Mouse (Mus musculus) liver, postnatal 0 days (tissue): ENCODE results near the gene Vps41. TPM values are rescaled to one million over a fixed set of nuclear protein-coding genes. Genes with fewer than 3 reads are reported as not detected.

Source experiments
- ATAC-seq: fragments of 200-750 bp; cut with Nextera tagmentation; 2 replicates; pipeline ENCODE4 v1.8.0; 2017; ENCODE audit warnings: mild to moderate bottlenecking, moderate library complexity
- DNase-seq: peaks from one replicate; pipeline ENCODE4 v3.0.0-alpha.2; 2016
- H3K27ac ChIP-seq: fragments of 300-500 bp; sonication (generic); 2 replicates; pipeline ENCODE4 v1.5.1; 2014; ENCODE audit warnings: antibody characterized with exemption, moderate library complexity, mild to moderate bottlenecking, low read depth
- H3K27me3 ChIP-seq: fragments of 300-500 bp; sonication (generic); 2 replicates; pipeline ENCODE4 v1.6.1; 2014; ENCODE audit warnings: low read length, control low read depth, mixed read lengths; ENCODE audit not compliant: insufficient read depth
- H3K36me3 ChIP-seq: fragments of 300-500 bp; sonication (generic); replicated peaks from 2 replicates; pipeline ENCODE4 v1.6.1; 2014; ENCODE audit warnings: mild to moderate bottlenecking, control low read depth, low read length, moderate library complexity, mixed read lengths; ENCODE audit not compliant: insufficient read depth
- H3K4me1 ChIP-seq: fragments of 300-500 bp; sonication (generic); 2 replicates; pipeline ENCODE4 v1.6.1; 2014; ENCODE audit warnings: antibody characterized with exemption, mild to moderate bottlenecking, control low read depth; ENCODE audit not compliant: insufficient read depth
- H3K4me2 ChIP-seq: fragments of 300-500 bp; sonication (generic); 2 replicates; pipeline ENCODE4 v1.6.1; 2014; ENCODE audit warnings: low read depth, mild to moderate bottlenecking, low read length, moderate library complexity, mixed read lengths
- H3K4me3 ChIP-seq: fragments of 300-500 bp; sonication (generic); 2 replicates; pipeline ENCODE4 v1.5.1; 2014; ENCODE audit warnings: low read depth, low read length
- H3K9ac ChIP-seq: fragments of 300-500 bp; sonication (generic); replicated peaks from 2 replicates; pipeline ENCODE4 v1.6.1; 2014; ENCODE audit warnings: mild to moderate bottlenecking, moderate library complexity
- H3K9me3 ChIP-seq: fragments of 300-500 bp; sonication (generic); 2 replicates; pipeline ENCODE4 v1.6.1; 2016; ENCODE audit warnings: mild to moderate bottlenecking, control low read depth, low read length, mixed read lengths
- CTCF ChIP-seq: sonication (generic); IDR thresholded peaks from 2 replicates; pipeline ENCODE4 v1.5.1; 2016; ENCODE audit warnings: antibody characterized with exemption, low read depth
- EP300 ChIP-seq: IDR thresholded peaks from 2 replicates; pipeline ENCODE4 v1.6.1; 2016; ENCODE audit warnings: antibody characterized with exemption, low read depth, mild to moderate bottlenecking
- WGBS: fragments of 180-500 bp; shearing (Covaris S2); extraction: QIAGEN DNeasy Blood & Tissue Kit; methylation state at CpG from one replicate; pipeline ENCODE4 v1.1.7; 2014; ENCODE audit not compliant: insufficient replicate concordance; 5-methylcytosine and 5-hydroxymethylcytosine counted together
- polyA plus RNA-seq: library from polyadenylated mRNA; unstranded; fragments of >200 nt; fragmentation: Nextera tagmentation; extraction: Ambion mirVana; gene quantifications from 2 replicates; pipeline ENCODE4 v1.2.1, GENCODE M21; 2015

The Vps41 gene
- 16.7 and 17.0 TPM in 2 replicates for polyA plus RNA-seq

- Histone ChIP-seq H3K27me3 (no peaks in the 10 kb centered on the region), H3K4me3 (peak within 1 kb of the TSS; percentile 82), H3K9ac (peak within 1 kb of the TSS; percentile 85), H3K27ac (peak within 1 kb of the TSS; percentile 17; the same call in 1 of the 2 replicates), H3K4me2 (peak within 1 kb of the TSS; percentile 74), H3K4me1 (peaks cover 3% of the 10 kb centered on the region; the same call in 1 of the 2 replicates), H3K36me3 (no peaks in the 10 kb centered on the region), H3K9me3 (no peaks in the 10 kb centered on the region)
- ATAC-seq (peak; percentile 100), DNase-seq (peak; percentile 75)
- WGBS = 1% methylated on average over 21 of the region's 21 CpGs
- no peak for TF ChIP-seq EP300
- no peak for TF ChIP-seq CTCF
Observed at GRCm38 (mm10) chr13:18717185-18717584, at the start of gene Vps41. Gene Vps41 (plus strand): TSS chr13:18717286.

- H3K4me3 ChIP-seq = no peak overlapping the region
- no peaks in the 10 kb centered on the region for H3K36me3 ChIP-seq
- peak; percentile 46 for TF ChIP-seq CTCF
- no peak for TF ChIP-seq EP300
- no peaks in the 10 kb centered on the region for H3K4me1 ChIP-seq
- no peak overlapping the region for H3K27ac ChIP-seq
- H3K27me3 ChIP-seq = no peaks in the 10 kb centered on the region
- no peak overlapping the region for H3K9ac ChIP-seq
- WGBS = 56% methylated on average over 7 of the region's 7 CpGs
- no peak for ATAC-seq
- no peak overlapping the region for H3K4me2 ChIP-seq
- DNase-seq = no peak
- no peaks in the 10 kb centered on the region for H3K9me3 ChIP-seq
Observed at GRCm38 (mm10) chr13:18698518-18699065, 18.5 kb upstream of the Vps41 start.

DNA sequence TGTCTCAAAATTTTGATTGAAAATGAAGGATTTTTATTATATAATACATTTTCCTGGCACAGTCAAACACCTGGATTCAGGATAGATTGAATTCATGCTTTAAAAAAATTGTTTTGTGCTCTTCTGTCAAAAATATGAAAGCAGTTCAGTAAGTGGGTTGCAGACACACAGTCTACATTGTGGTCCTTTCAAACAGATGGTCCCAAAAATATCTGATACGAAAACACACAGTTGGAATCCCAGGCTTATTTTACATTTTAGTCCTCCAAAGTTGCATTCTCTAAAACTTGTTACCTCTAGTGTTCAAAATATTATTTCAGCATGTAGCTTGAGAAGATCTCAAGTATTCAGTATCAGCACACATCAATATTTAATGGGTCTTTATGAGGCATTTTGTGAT is 5.4 kb upstream of the Vps41 start:
- H3K36me3 ChIP-seq = no peaks in the 10 kb centered on the region
- H3K4me1 ChIP-seq = no peaks in the 10 kb centered on the region
- no peak overlapping the region for H3K4me2 ChIP-seq
- H3K27me3 ChIP-seq = no peaks in the 10 kb centered on the region
- H3K4me3 ChIP-seq = no peak overlapping the region
- H3K9me3 ChIP-seq = no peaks in the 10 kb centered on the region
- TF ChIP-seq CTCF (no peak), EP300 (no peak)
- no peak overlapping the region for H3K9ac ChIP-seq
- WGBS = 86% methylated on average over 1 of the region's 1 CpGs
- ATAC-seq (no peak), DNase-seq (no peak)
- no peak overlapping the region for H3K27ac ChIP-seq

DNA sequence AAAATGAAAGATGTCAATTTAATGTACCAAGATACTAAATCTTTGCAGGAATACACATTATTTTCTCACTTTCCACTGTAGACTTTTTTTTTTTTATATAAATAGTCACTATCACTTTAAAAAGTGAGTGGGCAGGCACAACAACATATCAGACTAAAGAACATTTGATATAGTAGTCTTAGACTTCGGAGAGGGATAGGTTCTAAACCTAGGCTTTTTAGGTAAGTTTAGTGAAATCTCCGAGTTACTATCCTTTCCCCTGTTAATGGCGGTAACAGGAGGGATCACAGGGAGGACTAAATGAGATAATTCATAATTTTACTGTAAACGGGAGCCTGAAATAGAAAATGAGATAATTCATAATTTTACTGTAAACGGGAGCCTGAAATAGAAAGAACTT is 379 bp upstream of the Vps41 start:
- 39% methylated on average over 5 of the region's 5 CpGs for WGBS
- ATAC-seq (0 out of 2 replicates have a peak, but pooled peaks have one; percentile 3), DNase-seq (no peak)
- Histone ChIP-seq H3K9me3 (no peaks in the 10 kb centered on the region), H3K27me3 (no peaks in the 10 kb centered on the region), H3K27ac (no peak overlapping the region), H3K4me1 (peaks cover 3% of the 10 kb centered on the region; the same call in 1 of the 2 replicates), H3K9ac (no peak overlapping the region), H3K4me3 (peak overlapping the region; percentile 82), H3K4me2 (peak overlapping the region; percentile 74; the same call in 1 of the 2 replicates), H3K36me3 (no peaks in the 10 kb centered on the region)
- TF ChIP-seq EP300 = no peak
- TF ChIP-seq CTCF = no peak

GRCm38 (mm10) chr13:18718461-18718860 is 1.4 kb downstream of the Vps41 start:
- Histone ChIP-seq H3K4me1 (peaks cover 3% of the 10 kb centered on the region; the same call in 1 of the 2 replicates), H3K4me2 (no peak overlapping the region), H3K27ac (no peak overlapping the region), H3K4me3 (no peak overlapping the region), H3K36me3 (peaks cover 4% of the 10 kb centered on the region; the same call in 1 of the 2 replicates), H3K9me3 (no peaks in the 10 kb centered on the region), H3K9ac (no peak overlapping the region), H3K27me3 (no peaks in the 10 kb centered on the region)
- ATAC-seq (no peak), DNase-seq (no peak)
- WGBS = 75% methylated on average over 5 of the region's 5 CpGs
- TF ChIP-seq EP300 (no peak), CTCF (no peak)

GRCm38 (mm10) chr13:18730666-18731065 is 13.6 kb downstream of the Vps41 start:
- ATAC-seq = no peak
- Histone ChIP-seq H3K4me1 (no peaks in the 10 kb centered on the region), H3K27ac (no peak overlapping the region), H3K27me3 (no peaks in the 10 kb centered on the region), H3K9ac (no peak overlapping the region), H3K36me3 (0 out of 2 replicates have a peak, but pooled peaks cover 3% of the 10 kb centered on the region), H3K4me3 (no peak overlapping the region), H3K9me3 (peaks cover 2% of the 10 kb centered on the region; the same call in 1 of the 2 replicates), H3K4me2 (no peak overlapping the region)
- TF ChIP-seq EP300 (no peak), CTCF (no peak)
- 97% methylated on average over 3 of the region's 3 CpGs for WGBS
- DNase-seq = no peak

DNA sequence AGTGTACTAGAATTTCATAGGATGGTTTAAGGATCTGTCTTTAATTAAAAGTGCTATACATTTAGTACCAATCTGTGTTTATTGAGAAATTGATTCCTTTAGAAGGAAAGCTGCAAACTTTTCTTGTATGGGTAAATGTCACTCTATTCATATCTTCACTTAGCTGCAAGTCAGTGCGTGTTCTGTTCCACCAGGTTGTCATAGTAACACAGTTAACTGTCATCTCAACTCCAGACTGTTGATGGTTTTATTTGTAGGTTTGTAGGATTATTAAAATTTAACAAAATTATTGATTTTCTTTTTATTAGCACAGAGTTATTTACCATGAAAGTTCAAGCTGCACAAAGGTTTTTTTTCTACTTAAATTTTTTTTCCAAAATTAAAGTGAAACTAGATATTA is 19.5 kb downstream of the Vps41 start:
- Histone ChIP-seq H3K4me2 (no peak overlapping the region), H3K27ac (no peak overlapping the region), H3K36me3 (peaks cover 14% of the 10 kb centered on the region), H3K9me3 (peaks cover 6% of the 10 kb centered on the region; the same call in 1 of the 2 replicates), H3K4me3 (no peak overlapping the region), H3K27me3 (no peaks in the 10 kb centered on the region), H3K4me1 (no peaks in the 10 kb centered on the region), H3K9ac (no peak overlapping the region)
- TF ChIP-seq EP300 (no peak), CTCF (no peak)
- 49% methylated on average over 1 of the region's 1 CpGs for WGBS
- ATAC-seq = no peak
- no peak for DNase-seq
